Mouse (Mus musculus) limb, embryonic 14.5 days (tissue): ENCODE results near the gene Gm4792. TPM values are rescaled to one million over a fixed set of nuclear protein-coding genes. Genes with fewer than 3 reads are reported as not detected.
A peak's percentile ranks its signal among the peaks of the same experiment; 100 is the strongest.

Experiments used
- ATAC-seq: fragments of 200-750 bp; cut with Nextera tagmentation; 2 replicates; pipeline ENCODE4 v1.8.0; 2017; ENCODE audit warnings: low read depth, moderate number of reproducible peaks, moderate TSS enrichment; ENCODE audit not compliant: low FRiP score
- DNase-seq: peaks from one replicate; pipeline ENCODE4 v3.0.0-alpha.2; 2015; ENCODE audit warnings: low spot score
- H3K27ac ChIP-seq: fragments of 300-500 bp; sonication (generic); replicated peaks from 2 replicates; pipeline ENCODE4 v1.5.1; 2014; ENCODE audit warnings: low read depth, mild to moderate bottlenecking, low read length, moderate library complexity, mixed read lengths
- H3K27me3 ChIP-seq: fragments of 300-500 bp; sonication (generic); 2 replicates; pipeline ENCODE4 v1.6.1; 2014; ENCODE audit warnings: low read length, mixed read lengths; ENCODE audit not compliant: control insufficient read depth, insufficient read depth
- H3K36me3 ChIP-seq: fragments of 300-500 bp; sonication (generic); 2 replicates; pipeline ENCODE4 v1.6.1; 2014; ENCODE audit warnings: mild to moderate bottlenecking, low read length, moderate library complexity, mixed read lengths; ENCODE audit not compliant: control insufficient read depth, insufficient read depth
- H3K4me1 ChIP-seq: fragments of 300-500 bp; sonication (generic); 2 replicates; pipeline ENCODE4 v1.6.1; 2014; ENCODE audit warnings: antibody characterized with exemption, low read length, mixed read lengths; ENCODE audit not compliant: control insufficient read depth, insufficient read depth
- H3K4me2 ChIP-seq: fragments of 300-500 bp; sonication (generic); replicated peaks from 2 replicates; pipeline ENCODE4 v1.6.1; 2014; ENCODE audit warnings: low read depth, mild to moderate bottlenecking, low read length, moderate library complexity; ENCODE audit not compliant: severe bottlenecking
- H3K4me3 ChIP-seq: fragments of 300-500 bp; sonication (generic); replicated peaks from 2 replicates; pipeline ENCODE4 v1.5.1; 2014; ENCODE audit warnings: low read length
- H3K9ac ChIP-seq: fragments of 300-500 bp; sonication (generic); 2 replicates; pipeline ENCODE4 v1.6.1; 2014; ENCODE audit warnings: mild to moderate bottlenecking, low read depth, low read length, moderate library complexity; ENCODE audit not compliant: severe bottlenecking
- H3K9me3 ChIP-seq: fragments of 300-500 bp; sonication (generic); 2 replicates; pipeline ENCODE4 v1.6.1; 2016; ENCODE audit warnings: low read length; ENCODE audit not compliant: control insufficient read depth
- POLR2A ChIP-seq: fragments of 200-500 bp; IDR thresholded peaks from 2 replicates; pipeline ENCODE4 v1.8.0; 2012; ENCODE audit warnings: inconsistent platforms, mild to moderate bottlenecking, moderate library complexity, borderline replicate concordance; ENCODE audit not compliant: insufficient read depth, insufficient read length; ENCODE audit errors: extremely low read depth
- WGBS: fragments of 180-500 bp; shearing (Covaris S2); extraction: QIAGEN DNeasy Blood & Tissue Kit; methylation state at CpG from one replicate; pipeline ENCODE4 v1.1.7; 2014; 5-methylcytosine and 5-hydroxymethylcytosine counted together
- polyA plus RNA-seq, 2 experiments: library from polyadenylated mRNA; depleted of rRNA in 1 of 2; stranded (reverse) in 1 of 2; unstranded in 1 of 2; fragments of >200 nt; fragmentation: Nextera tagmentation in 1 of 2; extraction: Ambion mirVana in 1 of 2; gene quantifications; 2 replicates each; pipeline versions ENCODE4 v1.2.1 to v1.2.3; 2012 to 2014

Gm4792 gene
- polyA plus RNA-seq, 2 experiments = not detected

DNA sequence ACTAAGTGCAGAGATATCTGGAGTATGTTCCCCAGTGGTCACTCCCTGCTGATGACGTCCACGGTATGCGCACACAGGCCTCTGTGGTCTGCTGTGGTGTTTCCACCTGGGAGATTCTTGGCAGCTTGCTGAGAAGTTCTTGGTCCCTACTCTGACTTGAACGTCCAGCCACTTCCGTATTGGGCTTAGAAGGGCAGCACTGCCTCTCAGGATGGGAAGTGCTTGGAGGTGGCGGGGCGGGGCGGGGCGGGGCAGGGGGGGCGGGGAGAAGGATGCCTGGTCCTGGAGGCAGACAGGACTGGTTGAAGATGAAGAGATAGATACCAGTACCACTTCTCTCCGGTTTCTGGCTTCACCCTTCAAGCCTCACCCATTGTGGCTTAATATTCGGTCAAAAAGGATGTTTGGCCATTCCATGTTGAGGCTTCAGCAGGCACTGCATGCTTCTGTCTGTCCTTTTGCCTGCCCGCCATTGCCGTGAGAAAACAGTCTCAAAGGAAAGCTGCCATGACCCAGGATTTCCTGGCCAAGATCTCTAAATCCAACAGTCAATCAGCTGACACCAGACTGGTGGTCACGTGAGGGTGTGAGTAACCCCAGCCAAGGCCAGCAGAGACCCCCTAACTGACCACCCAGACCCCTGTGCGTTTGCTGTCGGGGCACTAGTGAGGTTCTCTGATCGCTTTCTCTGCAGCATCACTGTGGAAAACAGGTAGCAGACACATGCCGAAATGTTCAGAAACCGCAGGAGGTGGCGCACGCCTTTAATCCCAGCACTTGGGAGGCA, 46.3 kb upstream of the Gm4792 start:
- Histone ChIP-seq H3K9ac (no peak overlapping the region), H3K27me3 (no peaks in the 10 kb centered on the region), H3K4me2 (no peak overlapping the region), H3K27ac (no peak overlapping the region), H3K4me1 (no peaks in the 10 kb centered on the region), H3K4me3 (no peak overlapping the region), H3K9me3 (no peaks in the 10 kb centered on the region), H3K36me3 (no peaks in the 10 kb centered on the region)
- no peak for TF ChIP-seq POLR2A
- ATAC-seq (no peak), DNase-seq (no peak)
- whole genome bisulfite sequencing = 53% methylated on average over 22 of the region's 22 CpGs

DNA sequence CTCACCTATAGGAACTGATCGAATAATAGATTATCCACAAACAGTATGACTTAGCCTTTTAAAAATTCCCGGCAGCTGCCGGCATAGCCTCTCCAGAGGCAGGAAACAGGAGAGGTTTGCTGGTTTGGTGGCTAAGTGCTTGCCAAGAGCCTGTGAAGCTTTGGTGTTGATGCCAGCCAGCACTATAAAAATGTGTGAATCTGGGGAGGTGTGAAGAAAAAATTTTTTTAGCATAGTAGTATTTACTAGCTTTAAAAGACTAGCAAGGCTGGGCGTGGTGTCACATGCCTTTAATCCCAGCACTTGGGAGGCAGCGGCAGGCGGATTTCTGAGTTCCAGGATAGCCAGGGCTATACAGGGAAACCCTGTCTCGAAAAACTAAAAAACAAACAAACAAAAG, 45.1 kb upstream of the Gm4792 start:
- no peak overlapping the region for H3K27ac ChIP-seq
- TF ChIP-seq POLR2A = no peak
- ATAC-seq (no peak), DNase-seq (peak; percentile 32)
- no peaks in the 10 kb centered on the region for H3K36me3 ChIP-seq
- WGBS = 53% methylated on average over 7 of the region's 7 CpGs
- H3K27me3 ChIP-seq = no peaks in the 10 kb centered on the region
- no peaks in the 10 kb centered on the region for H3K9me3 ChIP-seq
- no peak overlapping the region for H3K4me3 ChIP-seq
- no peak overlapping the region for H3K4me2 ChIP-seq
- H3K9ac ChIP-seq = no peak overlapping the region
- H3K4me1 ChIP-seq = no peaks in the 10 kb centered on the region

DNA sequence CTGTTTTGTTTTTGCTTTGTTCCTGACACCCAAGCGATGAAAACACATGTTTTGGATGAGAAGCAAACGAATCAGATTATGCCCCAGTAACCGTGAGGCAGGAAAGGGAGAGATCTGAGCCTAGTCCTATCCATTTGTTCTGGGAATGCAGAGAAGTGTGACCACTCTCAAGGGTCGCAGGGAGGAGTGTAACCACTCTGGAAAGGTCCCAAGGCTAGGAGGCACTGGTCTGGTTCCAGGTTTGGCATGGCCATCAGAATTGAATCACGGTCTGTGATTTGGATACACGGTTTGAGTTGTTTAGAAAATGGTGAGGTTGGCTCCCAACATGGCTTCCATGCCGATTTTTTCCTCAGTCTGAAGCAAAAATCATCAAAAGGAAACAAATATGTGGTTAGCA, 43.8 kb upstream of the Gm4792 start:
- TF ChIP-seq POLR2A = no peak
- Histone ChIP-seq H3K4me3 (no peak overlapping the region), H3K36me3 (no peaks in the 10 kb centered on the region), H3K4me1 (no peaks in the 10 kb centered on the region), H3K27ac (no peak overlapping the region), H3K9me3 (no peaks in the 10 kb centered on the region), H3K9ac (no peak overlapping the region), H3K27me3 (no peaks in the 10 kb centered on the region), H3K4me2 (no peak overlapping the region)
- DNase-seq (no peak), ATAC-seq (no peak)
- WGBS = 66% methylated on average over 7 of the region's 7 CpGs

DNA sequence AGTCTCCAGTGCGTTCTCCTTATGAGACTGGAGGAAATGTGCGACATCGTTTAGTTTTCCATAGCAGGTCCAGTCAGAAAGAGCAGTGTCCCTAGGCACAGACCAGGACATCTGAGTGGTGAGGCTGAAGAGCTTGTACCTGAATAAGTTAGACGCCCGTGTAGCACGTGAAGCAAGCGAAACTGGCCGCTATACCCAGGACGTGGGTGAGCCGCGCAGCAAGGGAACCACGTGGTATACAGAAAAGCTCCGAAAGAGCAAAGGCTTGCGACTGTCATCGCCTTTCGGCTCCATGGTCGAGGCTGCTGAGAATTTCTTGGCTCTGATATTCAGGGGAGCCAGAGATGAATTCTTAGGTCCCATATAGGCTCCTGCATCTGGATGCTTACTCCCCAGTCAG, 43.0 kb upstream of the Gm4792 start:
- no peak overlapping the region for H3K4me2 ChIP-seq
- no peaks in the 10 kb centered on the region for H3K4me1 ChIP-seq
- no peaks in the 10 kb centered on the region for H3K27me3 ChIP-seq
- no peak for TF ChIP-seq POLR2A
- DNase-seq (no peak), ATAC-seq (no peak)
- H3K36me3 ChIP-seq = no peaks in the 10 kb centered on the region
- H3K4me3 ChIP-seq = no peak overlapping the region
- H3K9ac ChIP-seq = no peak overlapping the region
- no peak overlapping the region for H3K27ac ChIP-seq
- no peaks in the 10 kb centered on the region for H3K9me3 ChIP-seq
- 69% methylated on average over 17 of the region's 17 CpGs for whole genome bisulfite sequencing

DNA sequence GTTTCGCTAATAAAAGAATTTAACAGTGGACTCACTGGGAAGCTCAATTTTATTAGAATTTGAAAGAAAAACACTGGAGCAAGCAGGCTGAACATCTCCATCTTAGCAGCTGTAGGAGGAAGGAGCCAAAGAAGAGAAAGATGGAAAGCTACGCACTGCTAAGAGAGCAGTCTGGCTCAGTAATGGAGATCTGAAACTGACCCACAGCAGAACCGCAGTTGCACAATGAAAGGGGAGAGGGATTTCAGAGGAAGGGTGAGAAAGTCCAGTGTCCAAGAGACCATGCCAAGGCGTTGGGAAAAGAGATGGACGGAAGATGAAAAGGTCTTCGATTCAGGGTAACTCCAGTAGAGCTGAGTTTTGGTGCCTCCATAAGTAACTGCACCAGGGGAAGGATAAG, 37.6 kb upstream of the Gm4792 start:
- no peak overlapping the region for H3K9ac ChIP-seq
- 72% methylated on average over 6 of the region's 6 CpGs for WGBS
- no peaks in the 10 kb centered on the region for H3K36me3 ChIP-seq
- H3K4me1 ChIP-seq = 0 out of 2 replicates have a peak, but pooled peaks cover 3% of the 10 kb centered on the region
- no peaks in the 10 kb centered on the region for H3K9me3 ChIP-seq
- ATAC-seq = no peak
- no peak for DNase-seq
- H3K27me3 ChIP-seq = no peaks in the 10 kb centered on the region
- H3K4me3 ChIP-seq = no peak overlapping the region
- no peak overlapping the region for H3K4me2 ChIP-seq
- no peak overlapping the region for H3K27ac ChIP-seq
- no peak for TF ChIP-seq POLR2A
